Mouse (Mus musculus) G1E (cell line): Measurements from ENCODE around the gene Sub1.

ENCODE experiments used
- CTCF ChIP-seq: IDR thresholded peaks from 2 replicates; pipeline ENCODE4 v1.5.1; 2012; ENCODE audit warnings: low read depth, low read length, inconsistent platforms, mixed read lengths
- GATA2 ChIP-seq: IDR thresholded peaks from 2 replicates; pipeline ENCODE4 v1.6.1; 2012; ENCODE audit warnings: low read depth, low read length, inconsistent platforms, borderline replicate concordance
- POLR2AphosphoS5 ChIP-seq: IDR thresholded peaks from 2 replicates; pipeline ENCODE4 v1.6.1; 2012; ENCODE audit warnings: low read depth, low read length, inconsistent platforms; ENCODE audit not compliant: insufficient replicate concordance
- TAL1 ChIP-seq: conservative IDR thresholded peaks from 2 replicates; pipeline ENCODE4 v1.6.1; 2012; ENCODE audit warnings: low read depth, low read length, inconsistent platforms, mixed read lengths

DNA sequence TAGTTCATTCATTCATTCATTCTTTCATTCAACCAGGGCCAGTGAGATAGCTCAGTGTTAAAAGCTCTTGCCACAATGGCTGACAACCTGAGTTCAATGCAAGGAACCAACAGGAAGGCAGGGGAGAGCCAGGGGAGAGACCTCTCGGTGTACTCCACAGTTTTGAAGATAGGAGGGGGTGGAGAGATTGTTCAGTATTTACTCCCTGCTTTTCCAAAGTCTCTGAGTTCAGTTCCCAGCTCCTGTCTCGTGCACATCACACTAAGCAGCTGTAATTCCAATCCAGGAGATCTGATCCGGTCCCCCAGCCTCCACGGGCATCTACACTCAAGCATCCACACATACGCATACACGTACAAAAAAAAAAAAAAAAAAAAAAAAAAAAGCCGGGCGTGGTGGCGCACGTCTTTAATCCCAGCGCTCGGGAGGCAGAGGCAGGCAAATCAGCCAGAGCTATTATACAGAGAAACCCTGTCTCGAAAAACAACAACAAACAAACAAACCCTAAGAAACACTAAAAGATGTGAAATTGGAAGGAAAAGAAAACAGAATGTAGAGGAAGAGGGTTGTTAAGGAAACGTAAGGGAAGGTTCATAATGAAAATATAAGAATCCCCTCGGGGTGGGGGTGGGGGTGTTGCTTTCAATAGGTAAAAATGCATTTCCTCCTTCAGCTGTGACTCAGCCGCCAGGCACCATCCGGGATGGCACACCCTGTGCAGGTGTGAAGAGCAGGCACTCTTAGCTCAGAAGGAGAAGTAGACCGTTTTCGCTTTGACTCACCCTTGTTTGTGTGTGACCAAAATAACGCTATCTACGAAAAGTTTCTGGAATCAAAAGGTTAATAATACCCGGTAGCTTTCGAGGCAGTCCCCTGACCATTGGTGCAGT lies 13.2 kb upstream of the Sub1 start:
- no peak for TF ChIP-seq CTCF
- TF ChIP-seq TAL1 = no peak
- TF ChIP-seq GATA2 = no peak
- TF ChIP-seq POLR2AphosphoS5 = no peak
